Mouse (Mus musculus) midbrain, embryonic 14.5 days (tissue): ENCODE data around the gene Zfp91. TPM values are rescaled to one million over a fixed set of nuclear protein-coding genes. Genes with fewer than 3 reads are reported as not detected.

Source experiments
- ATAC-seq: fragments of 200-750 bp; cut with Nextera tagmentation; 2 replicates; pipeline ENCODE4 v1.8.0; 2017; ENCODE audit warnings: moderate number of reproducible peaks, moderate library complexity; ENCODE audit not compliant: low FRiP score, low TSS enrichment
- DNase-seq: peaks from one replicate; pipeline ENCODE4 v3.0.0-alpha.2; 2015
- H3K27ac ChIP-seq: fragments of 300-500 bp; sonication (generic); replicated peaks from 2 replicates; pipeline ENCODE4 v1.5.1; 2014; ENCODE audit warnings: mild to moderate bottlenecking, low read depth, low read length, moderate library complexity
- H3K27me3 ChIP-seq: fragments of 300-500 bp; sonication (generic); 2 replicates; pipeline ENCODE4 v1.6.1; 2014; ENCODE audit warnings: low read length, control low read depth, mixed read lengths; ENCODE audit not compliant: control insufficient read depth, insufficient read depth
- H3K36me3 ChIP-seq: fragments of 300-500 bp; sonication (generic); 2 replicates; pipeline ENCODE4 v1.6.1; 2014; ENCODE audit warnings: low read length, control low read depth; ENCODE audit not compliant: control insufficient read depth, insufficient read depth
- H3K4me1 ChIP-seq: fragments of 300-500 bp; sonication (generic); 2 replicates; pipeline ENCODE4 v1.6.1; 2014; ENCODE audit warnings: mild to moderate bottlenecking, antibody characterized with exemption, low read length, control low read depth; ENCODE audit not compliant: control insufficient read depth, insufficient read depth
- H3K4me2 ChIP-seq: fragments of 300-500 bp; sonication (generic); 2 replicates; pipeline ENCODE4 v1.6.1; 2014; ENCODE audit warnings: mild to moderate bottlenecking, low read length, moderate library complexity
- H3K4me3 ChIP-seq: fragments of 300-500 bp; sonication (generic); replicated peaks from 2 replicates; pipeline ENCODE4 v1.5.1; 2014; ENCODE audit warnings: low read depth, low read length
- H3K9ac ChIP-seq: fragments of 300-500 bp; sonication (generic); replicated peaks from 2 replicates; pipeline ENCODE4 v1.6.1; 2014; ENCODE audit warnings: mild to moderate bottlenecking, low read length, moderate library complexity
- H3K9me3 ChIP-seq: fragments of 300-500 bp; sonication (generic); 2 replicates; pipeline ENCODE4 v1.6.1; 2016; ENCODE audit warnings: low read length, control low read depth, mixed read lengths; ENCODE audit not compliant: control insufficient read depth
- WGBS: fragments of 180-500 bp; shearing (Covaris S2); extraction: QIAGEN DNeasy Blood & Tissue Kit; methylation state at CpG from one replicate; pipeline ENCODE4 v1.1.7; 2014; 5-methylcytosine and 5-hydroxymethylcytosine counted together
- polyA plus RNA-seq: library from polyadenylated mRNA; unstranded; fragments of >200 nt; fragmentation: Nextera tagmentation; extraction: Ambion mirVana; gene quantifications from 2 replicates; pipeline ENCODE4 v1.2.1, GENCODE M21; 2014

The Zfp91 gene
- polyA plus RNA-seq, 1 experiment from 2014 or later: 10.6 TPM

GRCm38 (mm10) chr19:12797071-12797470 lies 1.1 kb upstream of the Zfp91 start:
- Histone ChIP-seq H3K4me2 (peak overlapping the region; percentile 86), H3K27me3 (no peaks in the 10 kb centered on the region), H3K27ac (peak overlapping the region; percentile 81; the same call in 1 of the 2 replicates), H3K9me3 (no peaks in the 10 kb centered on the region), H3K4me3 (peak overlapping the region; percentile 84), H3K36me3 (no peaks in the 10 kb centered on the region), H3K9ac (peak overlapping the region; percentile 60), H3K4me1 (peaks cover 9% of the 10 kb centered on the region)
- DNase-seq (peak; percentile 72), ATAC-seq (no peak)
- 1% methylated on average over 7 of the region's 7 CpGs for WGBS

- DNase-seq: no peak
- Histone ChIP-seq H3K4me3 (peak overlapping the region; percentile 84), H3K4me2 (peak overlapping the region; percentile 86), H3K27ac (peak overlapping the region; percentile 81), H3K27me3 (no peaks in the 10 kb centered on the region), H3K9me3 (no peaks in the 10 kb centered on the region), H3K9ac (peak overlapping the region; percentile 60), H3K4me1 (peaks cover 13% of the 10 kb centered on the region), H3K36me3 (no peaks in the 10 kb centered on the region)
- ATAC-seq: peak; percentile 3; the same call in 1 of the 2 replicates
- WGBS: under 1% methylated on average over 29 of the region's 29 CpGs
Measured at GRCm38 (mm10) chr19:12796328-12796931, 504 bp upstream of the Zfp91 start.

- H3K4me2 ChIP-seq: peak overlapping the region; percentile 64
- no peak for DNase-seq
- ATAC-seq: peak; percentile 61; the same call in 1 of the 2 replicates
- H3K4me1 ChIP-seq: peaks cover 17% of the 10 kb centered on the region
- peak overlapping the region; percentile 99 for H3K27ac ChIP-seq
- WGBS: 1% methylated on average over 41 of the region's 63 CpGs
- H3K27me3 ChIP-seq: no peaks in the 10 kb centered on the region
- H3K9ac ChIP-seq: peak overlapping the region; percentile 97
- no peaks in the 10 kb centered on the region for H3K9me3 ChIP-seq
- no peaks in the 10 kb centered on the region for H3K36me3 ChIP-seq
- H3K4me3 ChIP-seq: peak overlapping the region; percentile 84
Measured at GRCm38 (mm10) chr19:12795110-12795509, 816 bp downstream of the Zfp91 start.

GRCm38 (mm10) chr19:12794056-12795044 lies 1.6 kb downstream of the Zfp91 start:
- peak; percentile 95 for DNase-seq
- WGBS: under 1% methylated on average over 39 of the region's 39 CpGs
- no peaks in the 10 kb centered on the region for H3K27me3 ChIP-seq

GRCm38 (mm10) chr19:12792374-12792773 lies 3.6 kb downstream of the Zfp91 start:
- H3K9me3 ChIP-seq: no peaks in the 10 kb centered on the region
- peaks cover 3% of the 10 kb centered on the region; the same call in 1 of the 2 replicates for H3K36me3 ChIP-seq
- H3K27me3 ChIP-seq: no peaks in the 10 kb centered on the region
- no peak for ATAC-seq
- no peak overlapping the region for H3K4me3 ChIP-seq
- no peak overlapping the region for H3K4me2 ChIP-seq
- no peak overlapping the region; the same call in 1 of the 2 replicates for H3K9ac ChIP-seq
- H3K4me1 ChIP-seq: peaks cover 17% of the 10 kb centered on the region
- no peak overlapping the region for H3K27ac ChIP-seq
- no peak for DNase-seq

More at GRCm38 (mm10) chr19:12794056-12795044, 1.6 kb downstream of the Zfp91 start:
- Histone ChIP-seq H3K36me3 (no peaks in the 10 kb centered on the region), H3K4me1 (peaks cover 17% of the 10 kb centered on the region), H3K27ac (peak overlapping the region; percentile 99), H3K9me3 (no peaks in the 10 kb centered on the region), H3K9ac (peak overlapping the region; percentile 97), H3K4me3 (peak overlapping the region; percentile 84), H3K4me2 (peak overlapping the region; percentile 64)
- ATAC-seq: peak; percentile 67

GRCm38 (mm10) chr19:12787721-12788120 lies 8.2 kb downstream of the Zfp91 start:
- no peaks in the 10 kb centered on the region for H3K27me3 ChIP-seq
- peaks cover 3% of the 10 kb centered on the region; the same call in 1 of the 2 replicates for H3K36me3 ChIP-seq
- no peak overlapping the region for H3K27ac ChIP-seq
- H3K9me3 ChIP-seq: no peaks in the 10 kb centered on the region
- peaks cover 9% of the 10 kb centered on the region for H3K4me1 ChIP-seq
- no peak overlapping the region for H3K9ac ChIP-seq
- 95% methylated on average over 4 of the region's 4 CpGs for WGBS
- ATAC-seq (no peak), DNase-seq (no peak)
- H3K4me2 ChIP-seq: no peak overlapping the region
- no peak overlapping the region for H3K4me3 ChIP-seq

- H3K36me3 ChIP-seq: peaks cover 3% of the 10 kb centered on the region; the same call in 1 of the 2 replicates
- no peak for DNase-seq
- no peak overlapping the region for H3K4me3 ChIP-seq
- no peaks in the 10 kb centered on the region for H3K9me3 ChIP-seq
- H3K4me2 ChIP-seq: no peak overlapping the region
- no peaks in the 10 kb centered on the region for H3K27me3 ChIP-seq
- H3K4me1 ChIP-seq: peaks cover 7% of the 10 kb centered on the region
- H3K9ac ChIP-seq: no peak overlapping the region
- WGBS: 97% methylated on average over 2 of the region's 2 CpGs
- H3K27ac ChIP-seq: no peak overlapping the region
- ATAC-seq: no peak
Measured at GRCm38 (mm10) chr19:12786803-12787395, 9.0 kb downstream of the Zfp91 start.

GRCm38 (mm10) chr19:12780437-12780836 lies 15.5 kb downstream of the Zfp91 start:
- no peak for DNase-seq
- no peak overlapping the region for H3K9ac ChIP-seq
- ATAC-seq: no peak
- peaks cover 20% of the 10 kb centered on the region for H3K36me3 ChIP-seq
- no peak overlapping the region for H3K4me3 ChIP-seq
- no peaks in the 10 kb centered on the region for H3K27me3 ChIP-seq
- no peaks in the 10 kb centered on the region for H3K9me3 ChIP-seq
- H3K4me2 ChIP-seq: no peak overlapping the region
- no peak overlapping the region for H3K27ac ChIP-seq
- H3K4me1 ChIP-seq: no peaks in the 10 kb centered on the region
